Comparison of ENCODE assay signal across 20 mouse cellular contexts in genomic region chr1:119335171-119335570, GRCm38 (mm10).
"Had no signal": no experiment of that assay in that cellular context is flagged by ENCODE, and none has a peak within 500 bp of the region (broad histone marks: within the 10 kb centered on the region; RNA-seq: fewer than 3 reads in every experiment).

No protein-coding gene starts in this region.

- ATAC-seq: liver, postnatal 0 days; lung, postnatal 0 days; midbrain, embryonic 15.5 days had no signal

- H3K4me1 ChIP-seq: liver, embryonic 15.5 days; lung, embryonic 15.5 days; megakaryocyte, embryonic 14.5 days; midbrain, embryonic 15.5 days; neural tube, embryonic 12.5 days had no signal

- H3K27me3 ChIP-seq: liver, embryonic 15.5 days; lung, embryonic 15.5 days; megakaryocyte, embryonic 14.5 days; midbrain, embryonic 15.5 days; neural tube, embryonic 12.5 days had no signal

- H3K9ac ChIP-seq: liver, embryonic 15.5 days; liver, postnatal 0 days; lung, embryonic 15.5 days; midbrain, embryonic 12.5 days; midbrain, embryonic 15.5 days; neural tube, embryonic 12.5 days had no signal

- H3K4me3 ChIP-seq: liver, embryonic 15.5 days; lung, embryonic 15.5 days; megakaryocyte, embryonic 14.5 days; midbrain, embryonic 12.5 days; midbrain, embryonic 15.5 days; neural tube, embryonic 12.5 days had no signal

- H3K4me2 ChIP-seq: liver, embryonic 15.5 days; lung, embryonic 15.5 days; midbrain, embryonic 12.5 days; midbrain, embryonic 15.5 days; neural tube, embryonic 12.5 days had no signal

- H3K27ac ChIP-seq: liver, embryonic 15.5 days; lung, embryonic 15.5 days; macrophage; midbrain, embryonic 12.5 days; midbrain, embryonic 15.5 days; neural tube, embryonic 12.5 days had no signal

- H3K9me3 ChIP-seq: liver, embryonic 15.5 days; lung, embryonic 15.5 days; megakaryocyte, embryonic 14.5 days; midbrain, embryonic 12.5 days; midbrain, embryonic 15.5 days; neural tube, embryonic 12.5 days had no signal

- DNase-seq: liver, postnatal 0 days; lung, adult 2 months; lung, postnatal 14 days; lung, postnatal 36 days; retina, postnatal 1 day; right cerebral cortex, adult 18-20 months; right cerebral cortex, postnatal 25 days; right cerebral cortex, postnatal 4 days; spleen, adult 18-20 months; thymus, adult 18-20 months; thymus, postnatal 14 days; thymus, postnatal 36 days had no signal

- H3K36me3 ChIP-seq: liver, embryonic 15.5 days; lung, embryonic 15.5 days; midbrain, embryonic 12.5 days; midbrain, embryonic 15.5 days; neural tube, embryonic 12.5 days had no signal
